Mouse (Mus musculus) embryonic facial prominence, embryonic 15.5 days (tissue): ENCODE results near the gene Mettl8. TPM values are rescaled to one million over a fixed set of nuclear protein-coding genes. Genes with fewer than 3 reads are reported as not detected.

ENCODE experiments used
- ATAC-seq: fragments of 200-750 bp; cut with Nextera tagmentation; 2 replicates; pipeline ENCODE4 v1.8.0; 2017; ENCODE audit warnings: low read depth, moderate TSS enrichment; ENCODE audit not compliant: insufficient number of reproducible peaks, low FRiP score, low TSS enrichment
- H3K27ac ChIP-seq: fragments of 300-500 bp; sonication (generic); replicated peaks from 2 replicates; pipeline ENCODE4 v1.5.1; 2015; ENCODE audit warnings: mild to moderate bottlenecking, inconsistent platforms
- H3K27me3 ChIP-seq: fragments of 300-500 bp; sonication (generic); 2 replicates; pipeline ENCODE4 v1.6.1; 2015; ENCODE audit warnings: inconsistent platforms
- H3K36me3 ChIP-seq: fragments of 300-500 bp; sonication (generic); 2 replicates; pipeline ENCODE4 v1.6.1; 2015; ENCODE audit warnings: mild to moderate bottlenecking, inconsistent platforms
- H3K4me1 ChIP-seq: fragments of 300-500 bp; sonication (generic); 2 replicates; pipeline ENCODE4 v1.6.1; 2015; ENCODE audit warnings: inconsistent platforms
- H3K4me2 ChIP-seq: fragments of 300-500 bp; sonication (generic); replicated peaks from 2 replicates; pipeline ENCODE4 v1.6.1; 2015; ENCODE audit warnings: mild to moderate bottlenecking, inconsistent platforms
- H3K4me3 ChIP-seq: fragments of 300-500 bp; sonication (generic); replicated peaks from 2 replicates; pipeline ENCODE4 v1.5.1; 2015; ENCODE audit warnings: mild to moderate bottlenecking, inconsistent platforms
- H3K9ac ChIP-seq: fragments of 300-500 bp; sonication (generic); 2 replicates; pipeline ENCODE4 v1.6.1; 2015; ENCODE audit warnings: inconsistent platforms
- H3K9me3 ChIP-seq: fragments of 300-500 bp; sonication (generic); replicated peaks from 2 replicates; pipeline ENCODE4 v1.6.1; 2016; ENCODE audit warnings: inconsistent platforms
- WGBS: fragments of 180-500 bp; shearing (Covaris S2); methylation state at CpG from one replicate; pipeline ENCODE4 v1.1.7; 2015; 5-methylcytosine and 5-hydroxymethylcytosine counted together
- polyA plus RNA-seq: library from polyadenylated mRNA; unstranded; fragments of >200 nt; fragmentation: Nextera tagmentation; extraction: Ambion mirVana; gene quantifications from 2 replicates; pipeline ENCODE4 v1.2.1, GENCODE M21; 2015

The Mettl8 gene
- polyA plus RNA-seq, 1 experiment from 2014 or later, result 15.8 TPM

DNA sequence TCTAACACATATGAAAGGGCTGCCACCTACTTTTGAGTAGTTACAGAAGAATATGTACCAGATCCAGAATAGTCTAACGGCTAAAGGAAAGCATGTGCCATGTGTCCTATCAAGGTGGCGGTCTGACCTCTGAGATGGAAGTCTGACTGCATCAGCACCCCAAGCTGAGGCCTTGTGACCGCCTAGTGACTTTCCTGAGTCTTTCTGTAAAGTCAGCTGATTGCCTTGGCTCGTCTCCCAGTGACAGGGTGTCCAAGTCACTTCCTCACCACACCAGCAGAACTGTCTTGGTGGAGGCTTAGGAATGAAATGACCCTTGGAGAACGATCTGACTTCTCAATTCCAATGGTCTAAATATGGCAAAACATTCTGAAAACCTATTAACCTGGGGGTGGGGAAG is 77.1 kb downstream of the Mettl8 start:
- Histone ChIP-seq H3K36me3 (no peaks in the 10 kb centered on the region), H3K4me2 (no peak overlapping the region), H3K9me3 (no peaks in the 10 kb centered on the region), H3K4me3 (no peak overlapping the region), H3K27ac (no peak overlapping the region), H3K27me3 (no peaks in the 10 kb centered on the region), H3K9ac (no peak overlapping the region), H3K4me1 (no peaks in the 10 kb centered on the region; the same call in 1 of the 2 replicates)
- WGBS, result 76% methylated on average over 5 of the region's 5 CpGs
- ATAC-seq, result no peak

DNA sequence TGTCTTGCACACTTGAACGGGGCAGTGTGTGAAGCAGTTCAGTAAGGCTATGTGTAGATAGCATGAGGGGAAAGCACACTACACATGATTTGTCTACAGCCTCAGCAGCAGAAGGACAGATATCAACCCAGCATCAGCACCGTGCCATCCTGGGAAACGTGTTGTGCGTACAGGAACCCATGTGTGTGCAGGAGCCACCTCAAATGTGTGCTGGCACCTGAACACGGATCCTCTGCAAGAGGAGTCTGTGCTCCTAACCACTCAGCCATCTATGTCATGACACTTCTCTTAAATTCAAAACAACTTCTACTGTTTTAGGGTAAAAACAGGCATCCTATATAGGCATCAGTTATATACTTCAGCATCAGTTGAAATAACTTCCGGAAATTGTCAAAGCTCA is 80.6 kb downstream of the Mettl8 start:
- Histone ChIP-seq H3K9ac (no peak overlapping the region), H3K36me3 (no peaks in the 10 kb centered on the region), H3K9me3 (no peaks in the 10 kb centered on the region), H3K4me3 (no peak overlapping the region), H3K27me3 (no peaks in the 10 kb centered on the region), H3K27ac (no peak overlapping the region), H3K4me2 (no peak overlapping the region), H3K4me1 (no peaks in the 10 kb centered on the region)
- 90% methylated on average over 6 of the region's 6 CpGs for WGBS
- ATAC-seq, result no peak

DNA sequence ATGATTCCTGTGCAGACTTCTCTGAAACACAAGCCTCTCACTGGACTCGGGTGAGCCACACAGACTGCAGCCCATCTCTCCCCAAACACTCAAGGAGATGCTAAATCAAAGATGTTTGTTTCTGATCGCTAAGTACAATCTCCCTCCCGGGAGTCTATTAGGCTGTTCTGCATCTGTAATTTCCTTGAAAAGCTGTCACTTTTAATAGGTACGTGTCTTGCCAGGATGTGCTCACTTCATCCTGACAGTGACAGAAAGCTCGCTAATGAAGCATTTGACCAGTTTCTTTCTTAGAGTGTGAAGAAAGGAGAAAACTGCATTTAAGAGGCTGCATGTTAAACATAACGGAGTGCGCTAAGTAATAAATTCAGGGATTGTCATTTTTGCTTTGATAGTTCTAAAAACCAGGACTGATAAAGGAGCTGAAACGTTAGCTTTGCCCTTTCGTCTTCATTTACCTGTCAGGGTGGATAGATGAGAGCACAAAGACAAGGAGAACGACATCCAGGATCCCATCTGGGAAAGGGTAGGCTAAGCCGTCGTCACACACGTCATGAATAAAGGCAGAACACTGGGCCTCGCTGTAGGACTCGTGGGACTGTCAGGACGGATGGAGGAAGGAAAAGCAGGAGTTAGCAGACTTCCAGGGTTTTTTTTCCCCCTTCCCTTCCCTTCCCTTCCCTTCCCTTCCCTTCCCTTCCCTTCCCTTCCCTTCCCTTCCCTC is 82.4 kb downstream of the Mettl8 start:
- ATAC-seq, result no peak
- no peaks in the 10 kb centered on the region for H3K9me3 ChIP-seq
- no peaks in the 10 kb centered on the region for H3K27me3 ChIP-seq
- H3K27ac ChIP-seq, result no peak overlapping the region
- no peak overlapping the region for H3K4me3 ChIP-seq
- H3K36me3 ChIP-seq, result no peaks in the 10 kb centered on the region
- WGBS, result 63% methylated on average over 16 of the region's 16 CpGs
- H3K4me2 ChIP-seq, result no peak overlapping the region
- H3K4me1 ChIP-seq, result no peaks in the 10 kb centered on the region
- H3K9ac ChIP-seq, result no peak overlapping the region

DNA sequence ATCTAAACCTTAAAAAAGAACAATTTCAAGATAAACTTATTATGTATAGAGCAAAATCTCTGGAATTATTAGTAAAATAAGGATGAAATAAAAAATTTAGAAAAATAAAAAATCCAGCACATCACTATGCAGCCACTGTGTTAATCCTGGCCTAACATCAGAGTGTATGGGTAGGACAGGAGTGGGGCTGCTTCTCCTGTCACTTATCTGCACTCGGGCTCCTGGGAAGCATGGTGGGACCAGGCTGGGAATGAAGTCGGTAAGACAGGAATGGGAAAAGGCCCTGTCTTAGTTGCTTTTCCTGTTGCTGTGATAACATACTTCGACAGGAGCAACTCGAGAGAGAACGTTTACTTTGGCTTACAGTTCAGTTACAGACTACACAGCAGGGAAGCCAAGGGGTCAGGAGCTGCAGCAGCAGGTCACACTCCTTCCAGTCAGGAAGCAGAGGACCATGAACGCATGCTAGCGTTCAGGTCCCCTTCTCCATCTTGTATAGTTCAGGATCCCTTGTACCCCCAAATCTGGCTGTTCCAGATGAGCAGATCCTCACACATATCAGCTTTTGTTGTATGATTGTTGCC is 85.1 kb downstream of the Mettl8 start:
- WGBS, result 52% methylated on average over 7 of the region's 7 CpGs

DNA sequence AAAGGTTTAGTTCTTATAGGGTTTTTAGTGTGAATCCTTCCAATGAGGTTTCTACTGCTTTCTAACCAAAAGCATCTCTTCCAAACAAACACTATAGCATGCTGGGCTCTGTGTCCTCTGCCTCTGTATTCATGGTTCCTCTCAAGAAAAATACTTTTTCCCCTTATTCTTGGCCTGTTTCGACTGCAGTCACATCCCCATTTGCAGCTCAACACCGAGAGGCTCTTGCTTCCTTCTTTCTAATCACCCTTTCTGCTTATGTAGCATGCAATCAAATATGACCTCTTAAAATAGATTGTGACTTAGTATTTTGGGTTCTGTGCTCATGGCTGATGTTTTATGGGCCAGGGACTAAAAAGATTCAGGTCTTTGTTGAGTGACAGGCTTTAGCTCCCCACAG is 87.1 kb downstream of the Mettl8 start:
- WGBS, result 85% methylated on average over 2 of the region's 2 CpGs
- Histone ChIP-seq H3K4me2 (no peak overlapping the region), H3K36me3 (no peaks in the 10 kb centered on the region), H3K27me3 (no peaks in the 10 kb centered on the region), H3K9me3 (no peaks in the 10 kb centered on the region), H3K4me3 (no peak overlapping the region), H3K27ac (no peak overlapping the region), H3K4me1 (no peaks in the 10 kb centered on the region), H3K9ac (no peak overlapping the region)
- no peak for ATAC-seq

More for the DNA sequence above, 85.1 kb downstream of the Mettl8 start:
- ATAC-seq, result no peak
- Histone ChIP-seq H3K4me1 (no peaks in the 10 kb centered on the region), H3K9me3 (no peaks in the 10 kb centered on the region), H3K9ac (no peak overlapping the region), H3K36me3 (no peaks in the 10 kb centered on the region), H3K27me3 (no peaks in the 10 kb centered on the region), H3K4me3 (no peak overlapping the region), H3K4me2 (no peak overlapping the region), H3K27ac (no peak overlapping the region)

DNA sequence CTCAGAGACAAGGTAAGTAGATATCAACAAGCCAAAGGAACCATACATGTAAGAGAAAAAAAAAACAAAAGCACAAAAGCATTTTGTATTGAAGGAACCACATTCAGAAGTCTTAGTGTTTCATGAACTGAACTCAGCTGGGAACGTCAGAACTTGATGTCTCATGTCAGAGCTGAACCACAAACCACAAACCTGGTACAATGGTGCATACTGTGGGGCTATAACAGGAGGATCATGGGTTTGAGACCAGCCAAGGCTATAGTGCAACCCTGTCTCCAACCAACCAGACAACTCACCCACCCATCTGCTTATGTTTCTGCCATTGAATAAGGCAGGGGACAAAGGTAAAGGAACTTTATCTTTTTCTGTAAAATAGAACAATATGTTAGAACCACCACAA is 88.2 kb downstream of the Mettl8 start:
- H3K4me3 ChIP-seq, result no peak overlapping the region
- ATAC-seq, result no peak
- H3K27ac ChIP-seq, result no peak overlapping the region
- H3K36me3 ChIP-seq, result no peaks in the 10 kb centered on the region
- no peaks in the 10 kb centered on the region for H3K27me3 ChIP-seq
- no peaks in the 10 kb centered on the region for H3K4me1 ChIP-seq
- H3K9me3 ChIP-seq, result no peaks in the 10 kb centered on the region
- 56% methylated on average over 1 of the region's 1 CpGs for WGBS
- H3K9ac ChIP-seq, result no peak overlapping the region
- no peak overlapping the region for H3K4me2 ChIP-seq

DNA sequence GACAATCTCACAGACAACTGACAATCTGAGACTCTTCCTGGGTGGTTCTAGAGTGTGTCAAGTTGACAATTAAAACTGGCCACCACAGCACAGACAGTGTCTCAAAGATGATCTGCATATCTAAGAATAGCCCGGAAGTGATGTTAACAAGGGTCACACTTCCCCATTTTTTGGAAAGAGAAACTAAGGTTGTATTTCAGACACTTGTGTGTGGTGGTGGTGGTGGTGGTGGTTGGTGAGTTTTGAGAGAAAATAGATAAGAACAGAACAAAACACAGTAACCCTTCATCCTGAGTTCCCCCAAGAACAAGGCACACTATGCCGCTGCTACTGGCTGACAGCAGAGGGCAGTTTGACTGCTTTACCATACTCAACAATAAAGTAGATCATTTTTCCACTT is 90.6 kb downstream of the Mettl8 start:
- H3K4me3 ChIP-seq, result no peak overlapping the region
- no peaks in the 10 kb centered on the region for H3K36me3 ChIP-seq
- H3K4me2 ChIP-seq, result no peak overlapping the region
- ATAC-seq, result no peak
- no peaks in the 10 kb centered on the region for H3K4me1 ChIP-seq
- no peaks in the 10 kb centered on the region for H3K27me3 ChIP-seq
- H3K9ac ChIP-seq, result no peak overlapping the region
- no peaks in the 10 kb centered on the region for H3K9me3 ChIP-seq
- H3K27ac ChIP-seq, result no peak overlapping the region
- WGBS, result 91% methylated on average over 2 of the region's 2 CpGs

DNA sequence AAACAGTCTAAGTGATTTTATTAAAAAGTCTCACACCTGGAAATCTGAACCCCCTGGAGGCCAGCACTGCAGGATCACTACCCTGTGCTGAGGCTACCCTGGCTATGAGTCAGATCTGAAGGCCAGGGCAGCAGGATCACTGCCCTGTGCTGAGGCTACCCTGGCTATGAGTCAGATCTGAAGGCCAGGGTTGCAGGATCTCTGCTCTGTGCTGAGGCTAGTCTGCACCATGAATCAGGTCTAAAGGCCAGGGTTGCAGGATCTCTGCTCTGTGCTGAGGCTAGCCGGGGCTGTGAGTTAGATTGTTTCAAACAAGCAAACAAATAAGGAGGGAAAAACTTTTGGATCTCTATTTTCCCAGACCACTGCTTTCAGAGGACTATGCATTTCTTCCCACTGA is 92.5 kb downstream of the Mettl8 start:
- Histone ChIP-seq H3K4me1 (no peaks in the 10 kb centered on the region), H3K4me2 (no peak overlapping the region), H3K9ac (no peak overlapping the region), H3K27me3 (no peaks in the 10 kb centered on the region), H3K9me3 (no peaks in the 10 kb centered on the region), H3K27ac (no peak overlapping the region), H3K36me3 (no peaks in the 10 kb centered on the region), H3K4me3 (no peak overlapping the region)
- WGBS, result 91% methylated on average over 1 of the region's 1 CpGs
- no peak for ATAC-seq

DNA sequence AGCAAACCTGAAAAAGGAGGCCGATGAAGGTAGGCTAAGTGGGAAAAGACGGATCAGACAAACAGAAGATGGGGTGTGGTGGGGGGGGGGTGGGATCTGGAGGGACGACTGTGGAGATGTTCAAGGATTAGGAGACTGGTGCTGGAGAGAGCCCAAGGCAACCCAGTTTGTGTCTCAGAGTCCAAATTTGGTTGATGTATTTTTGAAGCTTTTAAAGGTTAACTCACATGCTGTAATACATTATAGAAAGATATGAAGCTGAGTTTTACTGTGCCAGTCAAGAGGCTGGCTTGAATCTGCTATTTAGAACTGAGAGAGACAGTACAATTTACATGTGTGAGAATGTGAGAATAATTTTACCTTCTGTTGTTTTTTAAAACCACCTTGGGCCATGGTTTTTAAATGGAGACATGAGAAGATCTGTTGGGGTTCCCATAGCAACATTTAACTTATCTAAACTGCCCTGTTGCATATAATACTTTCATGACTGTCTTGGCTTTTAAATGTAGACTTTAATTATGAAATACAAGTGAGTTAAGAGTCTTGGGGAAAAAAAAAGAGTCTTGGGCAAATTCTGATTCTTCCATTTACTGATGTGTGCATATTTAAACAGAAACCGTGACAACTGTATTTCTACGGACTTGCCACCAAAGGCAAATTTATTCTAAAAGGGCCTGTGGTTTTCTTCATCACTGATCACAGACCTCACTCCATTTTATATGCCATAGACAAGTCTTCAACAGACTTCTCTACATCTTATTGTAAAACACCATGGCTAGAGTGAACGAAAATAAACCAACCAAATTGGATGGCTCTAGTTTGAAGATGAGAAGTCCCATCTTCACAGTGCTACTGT is 94.1 kb downstream of the Mettl8 start:
- Histone ChIP-seq H3K4me3 (no peak overlapping the region), H3K9me3 (no peaks in the 10 kb centered on the region), H3K9ac (no peak overlapping the region), H3K4me1 (no peaks in the 10 kb centered on the region), H3K27ac (no peak overlapping the region), H3K27me3 (no peaks in the 10 kb centered on the region), H3K4me2 (no peak overlapping the region), H3K36me3 (no peaks in the 10 kb centered on the region)
- no peak for ATAC-seq
- 68% methylated on average over 6 of the region's 6 CpGs for WGBS

DNA sequence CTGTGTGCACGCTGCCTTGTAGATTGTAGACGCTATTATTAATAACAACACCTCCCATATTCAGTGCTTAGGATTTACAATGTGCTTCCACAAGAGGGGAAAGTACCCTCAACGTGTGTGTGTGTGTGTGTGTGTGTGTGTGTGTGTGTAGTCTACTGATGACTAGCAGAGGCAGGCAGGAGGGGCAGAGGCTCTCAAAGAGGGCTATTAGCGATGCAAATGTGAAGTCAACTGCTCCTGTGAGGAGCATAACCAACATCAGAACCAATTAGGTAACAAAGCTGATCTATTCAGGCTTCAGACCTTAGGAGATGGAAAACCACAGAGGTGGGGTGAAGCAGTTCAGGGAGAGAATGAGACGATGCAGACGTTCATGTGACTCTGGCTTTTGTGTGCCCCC is 95.3 kb downstream of the Mettl8 start:
- Histone ChIP-seq H3K4me2 (no peak overlapping the region), H3K9me3 (no peaks in the 10 kb centered on the region), H3K9ac (no peak overlapping the region), H3K4me3 (no peak overlapping the region), H3K27me3 (no peaks in the 10 kb centered on the region), H3K27ac (no peak overlapping the region), H3K4me1 (no peaks in the 10 kb centered on the region), H3K36me3 (no peaks in the 10 kb centered on the region)
- WGBS, result 81% methylated on average over 6 of the region's 6 CpGs
- no peak for ATAC-seq

DNA sequence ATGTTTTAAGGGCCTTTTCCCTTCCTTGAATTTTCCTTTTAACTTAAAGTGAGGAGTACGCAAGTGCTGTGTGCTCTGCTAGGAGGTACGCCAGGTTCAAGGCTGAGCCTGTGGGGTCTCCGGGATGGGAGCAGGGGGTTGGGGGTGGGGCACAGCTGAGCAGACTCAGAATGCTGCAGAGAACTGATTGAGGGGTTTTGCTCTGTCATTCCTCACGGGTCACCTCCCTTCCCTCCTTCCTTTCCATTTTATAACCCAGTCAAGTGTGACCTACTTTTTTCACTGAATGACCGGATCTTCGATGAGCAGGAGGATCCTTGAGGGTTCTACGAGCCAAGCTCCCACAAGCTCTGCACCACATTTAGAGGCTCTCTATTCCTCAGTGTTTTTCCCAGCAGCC is 96.0 kb downstream of the Mettl8 start:
- WGBS, result 76% methylated on average over 7 of the region's 7 CpGs
- no peaks in the 10 kb centered on the region for H3K9me3 ChIP-seq
- H3K36me3 ChIP-seq, result no peaks in the 10 kb centered on the region
- H3K4me1 ChIP-seq, result no peaks in the 10 kb centered on the region
- H3K4me2 ChIP-seq, result no peak overlapping the region
- no peak overlapping the region for H3K9ac ChIP-seq
- no peak overlapping the region for H3K27ac ChIP-seq
- H3K27me3 ChIP-seq, result no peaks in the 10 kb centered on the region
- no peak for ATAC-seq
- no peak overlapping the region for H3K4me3 ChIP-seq
